Mouse (Mus musculus): Measurements from ENCODE around the gene Insl5. TPM values are rescaled to one million over a fixed set of nuclear protein-coding genes. Genes with fewer than 3 reads are reported as not detected.

Gene Insl5
- polyA plus RNA-seq, 1 experiment = not detected

DNA sequence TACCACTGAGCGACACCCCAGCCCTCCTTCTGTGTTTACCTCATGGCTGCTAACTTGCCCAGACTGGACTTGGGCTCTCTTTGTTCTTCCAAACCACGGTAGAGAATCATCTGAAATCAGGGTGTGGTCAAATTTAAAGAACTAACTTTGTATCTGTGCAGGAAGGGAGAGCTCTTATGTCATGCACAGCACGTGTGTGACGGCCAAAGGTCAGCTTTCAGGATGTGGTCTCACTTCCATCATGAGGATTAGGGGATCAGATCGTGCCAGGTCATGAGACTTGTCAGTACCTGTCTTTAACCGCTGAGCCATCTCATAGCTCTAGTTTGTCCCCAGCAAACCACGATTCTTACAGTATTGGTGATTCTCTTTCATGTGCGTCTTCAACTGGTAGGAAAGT is 44.9 kb downstream of the Insl5 start:
- Histone ChIP-seq H3K36me3 (ENCODE audit: control insufficient read depth, insufficient read depth) (no peaks in the 10 kb centered on the region), H3K4me2 (ENCODE audit: low read depth) (no peak overlapping the region), H3K79me2 (ENCODE audit: control insufficient read depth, insufficient read depth) (no peaks in the 10 kb centered on the region), H3K4me3 (no peak overlapping the region), H3K27me3 (ENCODE audit: control insufficient read depth, insufficient read depth, insufficient read length) (no peaks in the 10 kb centered on the region), H3ac (ENCODE audit: control insufficient read depth, insufficient read length) (no peak overlapping the region)
- TF ChIP-seq USF1 (IDR thresholded peaks at IDR 0.05; ENCODE audit: low read depth) = no peak

DNA sequence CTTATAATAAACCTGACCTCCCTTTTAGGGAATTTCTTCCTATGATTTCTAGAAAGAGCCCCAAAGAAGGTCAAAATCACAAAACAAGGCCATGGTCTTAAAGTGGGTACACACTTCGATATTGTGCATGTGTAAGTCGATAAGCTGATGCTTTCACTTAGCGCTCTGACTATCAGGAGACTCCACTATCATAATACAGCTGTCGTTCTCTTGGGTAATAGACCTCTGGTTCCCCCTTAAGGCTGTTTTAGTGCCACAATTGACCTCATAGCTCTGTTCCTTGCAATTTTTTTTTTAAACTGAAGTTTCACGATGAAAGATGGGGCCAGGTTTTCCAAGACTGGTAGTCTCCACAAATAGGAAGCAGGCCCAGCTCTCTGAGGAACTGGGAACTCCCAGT is 47.3 kb downstream of the Insl5 start:
- no peak overlapping the region for H3ac ChIP-seq (ENCODE audit: control insufficient read depth, insufficient read length)
- H3K36me3 ChIP-seq (ENCODE audit: control insufficient read depth, insufficient read depth) = no peaks in the 10 kb centered on the region
- no peak overlapping the region for H3K4me3 ChIP-seq
- TF ChIP-seq MAX (IDR thresholded peaks at IDR 0.05; ENCODE audit: low read depth) = no peak
- no peaks in the 10 kb centered on the region for H3K79me2 ChIP-seq (ENCODE audit: control insufficient read depth, insufficient read depth)
- H3K27me3 ChIP-seq (ENCODE audit: control insufficient read depth, insufficient read depth, insufficient read length) = no peaks in the 10 kb centered on the region
- no peak overlapping the region for H3K4me2 ChIP-seq (ENCODE audit: low read depth)

DNA sequence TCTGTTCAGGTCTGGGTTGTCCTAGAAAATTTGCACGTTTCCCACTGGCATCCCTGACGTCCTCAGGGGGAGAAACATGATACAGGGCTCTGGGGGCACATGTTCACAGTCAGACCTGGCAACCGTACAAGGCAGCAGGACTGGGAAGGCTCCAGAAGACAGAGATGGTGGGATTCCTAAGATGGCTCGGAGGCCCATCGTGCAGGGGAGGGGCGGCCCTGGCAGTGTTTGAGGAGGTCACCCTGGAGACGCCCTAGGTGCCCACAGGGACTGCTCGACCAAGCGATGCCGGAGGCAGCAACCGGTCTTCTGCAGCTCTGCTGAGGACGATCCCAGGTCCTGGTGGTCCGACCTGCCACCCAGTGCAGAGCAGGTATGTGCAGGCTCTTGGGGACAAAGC is 48.2 kb downstream of the Insl5 start, which contains the start of gene Tctex1d1:
Tctex1d1 (plus strand) TSS at position 167 of the 400 bp plus-strand sequence.
- H3K36me3 ChIP-seq (ENCODE audit: control insufficient read depth, insufficient read depth) = no peaks in the 10 kb centered on the region
- no peak within 1 kb of the TSS for H3K4me3 ChIP-seq
- H3ac ChIP-seq (ENCODE audit: control insufficient read depth, insufficient read length) = no peak within 1 kb of the TSS
- H3K4me2 ChIP-seq (ENCODE audit: low read depth) = no peak within 1 kb of the TSS
- no peaks in the 10 kb centered on the region for H3K27me3 ChIP-seq (ENCODE audit: control insufficient read depth, insufficient read depth, insufficient read length)
- TF ChIP-seq CEBPB (IDR thresholded peaks at IDR 0.05; ENCODE audit: insufficient read depth, poor library complexity, severe bottlenecking) (no peak), POLR2A (IDR thresholded peaks at IDR 0.05; ENCODE audit: insufficient read length, low read depth) (no peak), E2F4 (IDR thresholded peaks at IDR 0.05; ENCODE audit: insufficient read depth) (no peak), TCF3 (IDR thresholded peaks at IDR 0.05; ENCODE audit: insufficient read length, low read depth) (no peak), MYOD1 (IDR thresholded peaks at IDR 0.05; ENCODE audit: control insufficient read depth in 1 of 3, insufficient read length in 2 of 3, low read depth in 2 of 3) (no peak), REST (IDR thresholded peaks at IDR 0.05; ENCODE audit: insufficient read depth, insufficient read length) (no peak), SRF (IDR thresholded peaks at IDR 0.05; ENCODE audit: control insufficient read depth, insufficient read length, low read depth) (no peak), MYOG (IDR thresholded peaks at IDR 0.05; ENCODE audit: control insufficient read depth in 1 of 3, insufficient read depth in 1 of 3, insufficient read length in 2 of 3, low read depth in 2 of 3) (no peak), TCF12 (IDR thresholded peaks at IDR 0.05; ENCODE audit: insufficient read depth, poor library complexity, severe bottlenecking) (no peak), MAX (IDR thresholded peaks at IDR 0.05; ENCODE audit: low read depth) (no peak), USF1 (IDR thresholded peaks at IDR 0.05; ENCODE audit: low read depth) (no peak), POLR2AphosphoS2 (IDR thresholded peaks at IDR 0.05; ENCODE audit: insufficient read length, low read depth) (no peak)
- H3K79me2 ChIP-seq (ENCODE audit: control insufficient read depth, insufficient read depth) = no peaks in the 10 kb centered on the region

DNA sequence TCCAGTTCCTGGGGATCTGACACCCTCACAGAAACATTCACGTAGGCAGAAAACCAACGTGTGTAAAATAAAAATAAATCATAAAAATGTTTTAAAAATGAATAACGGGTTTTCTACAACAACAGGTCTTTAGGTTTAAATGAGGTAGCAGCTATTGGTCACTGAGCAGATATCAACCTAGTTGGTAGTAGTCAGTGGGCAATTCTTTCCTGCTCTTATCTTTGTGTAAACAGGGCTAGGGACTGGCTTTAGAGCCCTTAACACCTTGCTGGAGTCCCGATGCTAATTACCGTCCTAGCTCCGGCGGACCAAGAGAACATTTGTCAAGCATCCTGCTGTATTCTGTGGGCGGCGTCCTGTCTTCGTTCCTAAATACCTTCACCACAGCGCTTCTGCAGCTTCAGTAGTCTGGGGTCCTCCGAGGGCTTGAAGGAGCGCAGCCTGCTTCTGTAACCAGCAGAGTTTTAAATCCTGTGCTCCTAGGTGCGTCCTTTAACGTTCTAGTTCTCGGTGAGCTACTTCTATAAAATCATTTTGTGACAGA is 48.8 kb downstream of the Insl5 start:
- Histone ChIP-seq H3K27me3 (ENCODE audit: control insufficient read depth, insufficient read depth, insufficient read length) (no peaks in the 10 kb centered on the region), H3ac (ENCODE audit: control insufficient read depth, insufficient read length) (no peak overlapping the region), H3K79me2 (ENCODE audit: control insufficient read depth, insufficient read depth) (no peaks in the 10 kb centered on the region), H3K4me3 (no peak overlapping the region), H3K4me2 (ENCODE audit: low read depth) (no peak overlapping the region), H3K36me3 (ENCODE audit: control insufficient read depth, insufficient read depth) (no peaks in the 10 kb centered on the region)
- no peak for TF ChIP-seq MAX (IDR thresholded peaks at IDR 0.05; ENCODE audit: low read depth)
- no peak for TF ChIP-seq USF1 (IDR thresholded peaks at IDR 0.05; ENCODE audit: low read depth)
- no peak for TF ChIP-seq SRF (IDR thresholded peaks at IDR 0.05; ENCODE audit: control insufficient read depth, insufficient read length, low read depth)
- TF ChIP-seq MYOD1 (IDR thresholded peaks at IDR 0.05; ENCODE audit: control insufficient read depth in 1 of 3, insufficient read length in 2 of 3, low read depth in 2 of 3) = no peak
- TF ChIP-seq TCF12 (IDR thresholded peaks at IDR 0.05; ENCODE audit: insufficient read depth, poor library complexity, severe bottlenecking) = no peak
- TF ChIP-seq POLR2AphosphoS2 (IDR thresholded peaks at IDR 0.05; ENCODE audit: insufficient read length, low read depth) = no peak
- no peak for TF ChIP-seq TCF3 (IDR thresholded peaks at IDR 0.05; ENCODE audit: insufficient read length, low read depth)
- no peak for TF ChIP-seq MYOG (IDR thresholded peaks at IDR 0.05; ENCODE audit: control insufficient read depth in 1 of 3, insufficient read depth in 1 of 3, insufficient read length in 2 of 3, low read depth in 2 of 3)
- TF ChIP-seq E2F4 (IDR thresholded peaks at IDR 0.05; ENCODE audit: insufficient read depth) = no peak
- no peak for TF ChIP-seq REST (IDR thresholded peaks at IDR 0.05; ENCODE audit: insufficient read depth, insufficient read length)
- TF ChIP-seq CEBPB (IDR thresholded peaks at IDR 0.05; ENCODE audit: insufficient read depth, poor library complexity, severe bottlenecking) = no peak
- TF ChIP-seq POLR2A (IDR thresholded peaks at IDR 0.05; ENCODE audit: insufficient read length, low read depth) = no peak

DNA sequence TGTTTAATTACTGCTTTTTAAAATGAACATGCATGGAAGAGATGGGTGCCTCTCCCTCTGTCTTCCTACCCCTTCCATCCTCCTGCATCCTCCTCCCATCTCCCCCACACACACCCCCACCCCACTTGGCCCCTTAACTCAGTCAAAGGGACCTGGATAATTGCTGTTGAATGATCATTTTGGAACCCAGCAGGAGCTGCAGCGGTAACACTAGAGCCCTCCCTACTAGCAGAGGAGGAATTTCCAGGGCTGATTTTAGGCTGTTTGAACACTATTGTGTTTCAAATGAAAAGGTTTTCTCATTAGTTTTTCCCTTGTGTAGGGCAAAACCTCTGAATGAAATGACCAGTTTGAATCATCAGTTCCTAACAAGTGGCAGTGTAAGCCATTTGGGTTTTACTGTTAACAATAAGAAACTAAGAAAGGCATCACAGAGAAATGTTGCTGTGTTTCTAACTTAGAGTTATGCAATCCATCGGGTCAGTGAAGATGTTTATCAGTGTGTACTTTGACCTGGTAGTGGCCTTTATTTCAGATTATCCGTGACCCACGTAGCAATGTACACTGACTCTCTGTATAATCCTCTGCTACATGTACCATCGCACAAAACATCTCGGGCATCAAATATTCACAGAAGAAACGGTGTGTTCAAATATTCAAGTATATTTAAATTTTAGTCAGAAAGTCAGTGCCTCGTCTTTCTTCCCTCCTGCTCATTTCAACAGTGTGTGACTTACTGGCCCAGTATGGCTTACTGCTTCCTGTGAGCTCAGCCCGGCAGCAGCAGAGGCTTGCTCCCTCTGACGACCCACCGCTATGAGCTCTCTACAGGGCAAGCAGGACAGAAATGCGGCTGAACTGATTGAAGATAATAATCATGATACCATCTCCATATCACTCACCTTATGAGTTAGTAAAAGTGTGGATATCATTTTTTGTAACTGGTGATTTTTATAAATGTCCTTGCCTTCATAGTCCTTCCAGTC is 50.1 kb downstream of the Insl5 start:
- TF ChIP-seq MYOG (IDR thresholded peaks at IDR 0.05; ENCODE audit: control insufficient read depth in 1 of 3, insufficient read depth in 1 of 3, insufficient read length in 2 of 3, low read depth in 2 of 3) (no peak), USF1 (IDR thresholded peaks at IDR 0.05; ENCODE audit: low read depth) (no peak), REST (IDR thresholded peaks at IDR 0.05; ENCODE audit: insufficient read depth, insufficient read length) (no peak), E2F4 (IDR thresholded peaks at IDR 0.05; ENCODE audit: insufficient read depth) (no peak), POLR2A (IDR thresholded peaks at IDR 0.05; ENCODE audit: insufficient read length, low read depth) (no peak), POLR2AphosphoS2 (IDR thresholded peaks at IDR 0.05; ENCODE audit: insufficient read length, low read depth) (no peak), SRF (IDR thresholded peaks at IDR 0.05; ENCODE audit: control insufficient read depth, insufficient read length, low read depth) (no peak), MAX (IDR thresholded peaks at IDR 0.05; ENCODE audit: low read depth) (no peak), TCF12 (IDR thresholded peaks at IDR 0.05; ENCODE audit: insufficient read depth, poor library complexity, severe bottlenecking) (no peak), MYOD1 (IDR thresholded peaks at IDR 0.05; ENCODE audit: control insufficient read depth in 1 of 3, insufficient read length in 2 of 3, low read depth in 2 of 3) (no peak), CEBPB (IDR thresholded peaks at IDR 0.05; ENCODE audit: insufficient read depth, poor library complexity, severe bottlenecking) (no peak), TCF3 (IDR thresholded peaks at IDR 0.05; ENCODE audit: insufficient read length, low read depth) (no peak)
- H3K27me3 ChIP-seq (ENCODE audit: control insufficient read depth, insufficient read depth, insufficient read length) = no peaks in the 10 kb centered on the region
- H3K4me2 ChIP-seq (ENCODE audit: low read depth) = no peak overlapping the region
- no peaks in the 10 kb centered on the region for H3K79me2 ChIP-seq (ENCODE audit: control insufficient read depth, insufficient read depth)
- H3K4me3 ChIP-seq = no peak overlapping the region
- H3ac ChIP-seq (ENCODE audit: control insufficient read depth, insufficient read length) = no peak overlapping the region
- no peaks in the 10 kb centered on the region for H3K36me3 ChIP-seq (ENCODE audit: control insufficient read depth, insufficient read depth)

Data from myocyte (in vitro differentiated cells).